Mouse (Mus musculus): ENCODE data around the gene Fmn2. TPM values are rescaled to one million over a fixed set of nuclear protein-coding genes. Genes with fewer than 3 reads are reported as not detected.

Gene Fmn2
- total RNA-seq, 2 experiments from 2014 or later, result 0.14 to 0.19 TPM

DNA sequence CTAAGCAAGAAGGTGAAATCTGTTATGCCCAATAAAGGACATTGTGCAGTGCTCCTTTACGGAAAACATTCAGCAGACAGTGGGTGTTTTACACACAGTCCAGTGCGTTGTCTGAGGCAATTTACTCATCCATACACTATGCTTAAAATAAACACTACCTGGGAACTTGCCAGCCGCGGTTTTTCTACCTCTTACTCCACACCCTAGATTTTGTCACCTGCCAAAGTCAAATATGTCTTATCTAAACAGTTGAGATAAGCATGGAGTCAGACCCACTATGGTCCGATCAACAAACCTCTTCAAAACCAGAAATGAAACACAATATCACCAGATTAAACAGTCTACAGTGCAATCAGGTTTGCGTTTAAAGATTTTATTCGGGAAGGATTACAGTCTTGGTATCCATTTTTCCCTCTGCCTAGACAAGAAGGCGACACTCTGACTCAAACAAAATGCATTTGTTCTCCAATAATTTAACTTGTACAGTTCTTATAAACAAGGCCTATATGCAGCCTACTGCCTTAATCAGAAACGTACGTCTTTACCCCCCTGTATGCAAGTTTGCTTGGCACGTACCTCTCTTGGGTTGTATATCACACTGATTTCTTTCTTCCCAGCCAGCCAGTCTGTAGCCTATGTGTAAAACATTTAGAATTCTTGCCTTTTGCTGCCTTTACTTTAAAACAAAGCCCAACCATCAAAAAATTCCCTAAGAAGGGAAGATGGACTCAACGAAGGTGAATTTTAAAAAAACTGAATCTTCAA, 158.0 kb downstream of the Fmn2 start:
- no peak for DNase-seq (ENCODE audit: low spot score)

- DNase-seq (ENCODE audit: low spot score), result no peak
Measured at GRCm38 (mm10) chr1:174665116-174665515, 163.5 kb downstream of the Fmn2 start.

GRCm38 (mm10) chr1:174669132-174669531, 167.5 kb downstream of the Fmn2 start:
- no peak for DNase-seq (ENCODE audit: low spot score)

DNA sequence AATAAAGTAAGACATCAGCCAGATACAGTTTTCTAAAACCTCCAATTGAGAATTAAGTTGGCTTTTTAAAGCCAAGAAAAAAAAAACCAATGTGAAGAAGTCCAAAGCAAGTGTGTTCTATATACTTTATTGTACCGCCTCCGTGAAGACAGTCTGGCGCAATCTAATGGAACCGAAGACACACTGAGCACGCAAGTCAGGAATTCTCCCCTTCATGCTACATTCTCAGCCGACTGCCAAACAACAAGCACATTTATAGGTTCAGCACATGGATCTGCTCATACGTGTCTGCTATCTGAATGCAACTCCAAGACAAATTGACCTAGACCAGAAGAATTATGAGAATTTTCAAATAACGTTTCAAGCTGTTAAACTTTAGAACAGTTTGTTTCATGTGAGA, 169.2 kb downstream of the Fmn2 start:
- DNase-seq (ENCODE audit: low spot score), result no peak

- DNase-seq (ENCODE audit: low spot score), result no peak
Measured at GRCm38 (mm10) chr1:174674586-174674985, 173.0 kb downstream of the Fmn2 start.

DNA sequence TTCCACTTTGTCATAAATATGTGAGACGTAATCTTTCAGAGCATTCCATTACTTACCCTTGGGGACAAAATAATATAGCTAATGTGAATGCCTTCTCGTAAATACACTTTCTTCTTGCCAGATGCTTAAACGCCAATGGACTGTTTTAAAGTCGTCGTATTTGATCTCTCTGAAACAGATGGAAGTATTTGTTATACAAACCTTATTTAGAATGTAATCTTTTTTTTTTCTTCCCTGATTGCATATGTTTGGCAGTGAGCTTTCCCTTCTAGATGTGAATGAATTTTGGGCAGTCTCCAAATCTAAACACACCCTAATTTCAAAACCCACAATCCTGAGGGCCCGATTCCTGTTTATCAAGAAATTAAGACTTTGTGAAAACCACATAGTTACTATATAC, 173.7 kb downstream of the Fmn2 start:
- no peak for DNase-seq (ENCODE audit: low spot score)

DNA sequence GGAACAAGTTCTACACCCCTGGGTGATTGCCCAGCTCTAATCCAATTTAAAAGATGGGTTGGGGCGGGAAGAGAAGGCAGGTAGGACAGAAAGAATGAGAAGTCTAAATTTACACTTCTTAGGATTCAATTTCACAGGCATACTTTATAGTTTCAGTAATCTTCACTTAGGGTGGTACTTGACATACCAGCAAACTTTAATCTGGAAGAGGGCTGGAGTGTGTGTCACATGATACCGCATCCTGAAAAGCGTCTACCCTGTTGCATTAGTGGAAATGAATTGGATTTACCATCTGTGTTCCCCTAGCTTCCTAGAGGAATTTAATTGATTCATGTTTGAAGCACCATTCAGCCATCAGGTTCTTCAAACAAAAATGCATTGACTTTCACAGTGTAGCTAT, 174.6 kb downstream of the Fmn2 start:
- DNase-seq (ENCODE audit: low spot score), result no peak

DNA sequence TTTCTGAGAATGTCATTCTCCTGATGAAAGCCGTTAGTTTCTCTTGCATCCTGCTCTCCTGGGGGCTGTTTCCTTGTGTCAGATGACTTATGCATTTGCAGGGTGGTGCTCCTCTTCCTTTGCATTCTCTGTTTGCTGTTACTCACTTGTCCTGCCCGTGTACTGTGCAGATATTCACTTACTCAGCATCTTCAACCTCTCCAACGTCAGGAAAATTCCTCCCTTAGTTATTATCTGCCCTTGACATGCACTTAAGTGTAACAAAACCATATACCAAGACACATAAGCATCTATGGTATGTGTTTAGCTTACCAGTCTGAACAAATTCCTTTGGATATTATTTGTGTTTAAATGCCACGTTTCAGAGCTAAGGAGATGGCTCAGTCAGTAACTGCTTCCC, 175.6 kb downstream of the Fmn2 start:
- no peak for DNase-seq (ENCODE audit: low spot score)

DNA sequence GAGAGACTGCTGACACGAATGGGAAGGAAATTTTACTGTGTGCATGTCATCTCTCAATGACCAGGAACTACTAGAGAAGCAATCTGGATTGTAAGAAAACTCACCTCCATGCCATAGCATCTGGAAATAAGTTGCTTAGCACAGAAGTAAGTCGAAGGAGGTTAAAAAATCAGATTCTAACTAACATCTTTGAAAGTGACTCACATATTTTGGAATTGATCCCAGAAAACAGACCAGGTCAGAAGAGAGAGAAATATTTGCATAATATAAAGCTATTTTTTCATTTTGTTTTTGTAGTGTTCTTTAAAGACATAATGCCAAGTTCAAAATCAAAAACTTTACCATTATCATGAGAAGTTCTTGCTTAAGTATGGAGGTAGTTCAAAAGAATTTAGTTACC, 187.7 kb downstream of the Fmn2 start:
- DNase-seq (ENCODE audit: low spot score), result no peak

GRCm38 (mm10) chr1:174700871-174701270, 199.2 kb downstream of the Fmn2 start:
- DNase-seq (ENCODE audit: low spot score), result no peak

- no peak for DNase-seq (ENCODE audit: low spot score)
Measured at GRCm38 (mm10) chr1:174701835-174702234, 200.2 kb downstream of the Fmn2 start.

- no peak for DNase-seq (ENCODE audit: low spot score)
Measured at GRCm38 (mm10) chr1:174703909-174704308, 202.3 kb downstream of the Fmn2 start.

DNA sequence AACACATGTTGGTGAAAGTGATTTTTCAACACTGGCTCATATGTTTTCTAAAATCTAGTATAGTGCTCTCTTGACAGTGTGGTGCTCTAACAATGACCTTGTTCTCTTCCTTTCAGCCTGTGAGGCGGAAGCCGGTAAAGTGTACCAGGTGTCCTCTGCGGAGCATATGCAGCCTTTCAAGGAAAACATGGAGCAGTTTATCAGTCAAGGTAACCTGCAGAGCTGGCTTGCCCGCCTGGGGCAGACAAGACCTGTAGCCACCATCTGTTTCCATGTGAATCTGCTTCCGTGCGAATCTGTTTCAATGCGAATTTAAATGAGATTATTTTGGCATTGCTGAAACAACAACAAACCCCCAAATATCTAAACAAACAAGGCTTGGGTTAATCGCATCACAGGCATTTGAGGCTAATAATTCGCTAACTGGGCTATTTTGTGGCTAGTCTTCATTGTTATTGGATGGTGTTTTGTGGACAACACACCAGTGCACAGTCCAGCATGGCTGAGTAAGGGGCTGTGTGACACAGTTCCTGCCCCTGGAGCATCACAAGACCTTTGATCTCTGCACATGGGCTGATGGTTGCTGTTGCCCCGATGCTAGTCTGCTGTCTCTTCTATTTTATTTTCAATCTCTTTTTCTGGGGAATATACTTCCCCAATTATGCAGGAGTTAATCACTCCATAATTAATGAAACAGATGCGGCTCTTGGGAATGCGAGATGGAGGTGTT, 218.3 kb downstream of the Fmn2 start:
- no peak for DNase-seq (ENCODE audit: low spot score)

- DNase-seq (ENCODE audit: low spot score), result no peak
Measured at GRCm38 (mm10) chr1:174728771-174729170, 227.1 kb downstream of the Fmn2 start.

DNA sequence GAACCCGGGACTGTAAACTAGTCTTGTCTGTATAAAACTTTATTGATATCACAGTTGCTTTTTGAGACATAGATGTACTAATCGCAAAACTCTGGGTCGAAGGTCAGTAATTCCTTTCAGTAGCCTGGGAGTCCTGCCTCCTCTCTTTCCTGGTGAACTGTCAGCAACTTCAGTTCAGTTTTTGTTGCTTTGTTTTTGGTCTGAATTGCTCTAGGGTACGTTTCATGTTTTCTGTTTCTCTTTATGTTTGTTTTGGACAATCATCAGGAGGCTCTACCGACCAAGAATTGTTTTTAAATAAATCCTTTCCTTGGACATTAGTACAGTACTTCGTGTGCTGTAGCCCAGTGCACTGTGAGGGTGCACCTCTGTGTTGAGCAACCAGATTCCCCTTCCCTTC, 231.1 kb downstream of the Fmn2 start:
- no peak for DNase-seq (ENCODE audit: low spot score)

DNA sequence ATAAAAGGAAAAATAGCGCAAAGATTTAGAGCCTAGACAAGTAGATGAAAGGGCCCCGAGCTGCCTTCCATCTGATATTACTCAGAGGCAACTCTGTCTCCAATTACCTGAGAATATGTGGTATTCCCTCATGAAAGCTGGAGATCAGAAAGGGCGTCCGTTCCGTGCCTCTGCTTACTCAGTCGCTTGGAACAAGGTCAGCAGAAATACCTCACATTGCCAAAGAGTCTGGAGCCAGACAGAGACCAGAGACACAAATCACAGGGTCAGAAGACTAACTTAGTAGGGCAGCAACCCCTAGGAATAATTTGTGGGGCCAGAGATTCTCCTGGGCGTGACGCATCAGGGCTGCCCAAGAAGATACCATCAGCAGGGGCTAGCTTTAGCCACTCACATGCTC, 237.3 kb downstream of the Fmn2 start:
- no peak for DNase-seq (ENCODE audit: low spot score)

GRCm38 (mm10) chr1:174742667-174743066, 241.0 kb downstream of the Fmn2 start:
- no peak for DNase-seq (ENCODE audit: low spot score)

DNA sequence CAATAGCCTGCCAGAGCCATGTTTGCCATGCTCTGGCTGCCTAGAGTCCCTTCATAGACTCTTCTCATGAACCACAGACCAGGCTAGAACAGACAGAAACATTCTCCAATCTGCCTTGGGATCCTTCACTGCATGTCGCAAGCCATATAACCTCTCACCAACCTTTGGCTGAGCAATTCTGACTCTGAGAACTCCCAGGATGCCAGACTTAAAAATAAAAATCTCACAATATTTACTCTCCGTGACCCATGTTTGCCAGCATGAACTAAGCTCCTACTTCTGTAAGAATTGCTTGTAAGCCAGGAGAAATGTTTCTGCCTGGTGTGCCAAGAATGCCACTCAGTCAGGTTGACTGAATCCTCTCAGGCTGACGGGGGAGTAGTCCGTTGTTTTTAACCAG, 246.9 kb downstream of the Fmn2 start:
- DNase-seq (ENCODE audit: low spot score), result no peak

- DNase-seq (ENCODE audit: low spot score), result no peak
Measured at GRCm38 (mm10) chr1:174750893-174751461, 249.4 kb downstream of the Fmn2 start.

DNA sequence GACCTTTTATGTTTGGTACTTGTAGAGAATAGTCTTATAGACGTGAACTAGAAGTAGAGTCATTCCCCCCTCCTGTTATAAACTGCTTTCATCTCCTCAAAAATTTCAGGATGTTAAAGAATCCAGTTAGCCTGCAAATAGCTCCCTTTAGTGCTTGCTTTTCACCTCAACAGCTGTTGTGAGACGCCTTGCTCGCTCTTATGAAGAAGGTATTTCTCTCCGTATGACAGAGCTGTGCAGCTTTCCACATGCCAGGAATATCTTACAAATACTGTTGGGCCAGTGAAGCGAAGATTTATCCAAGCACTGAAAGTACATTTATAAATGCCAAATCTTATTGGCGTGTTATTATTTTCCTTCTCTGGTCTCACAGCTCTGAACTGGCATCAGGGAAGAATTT, 257.7 kb downstream of the Fmn2 start:
- DNase-seq (ENCODE audit: low spot score), result no peak

DNA sequence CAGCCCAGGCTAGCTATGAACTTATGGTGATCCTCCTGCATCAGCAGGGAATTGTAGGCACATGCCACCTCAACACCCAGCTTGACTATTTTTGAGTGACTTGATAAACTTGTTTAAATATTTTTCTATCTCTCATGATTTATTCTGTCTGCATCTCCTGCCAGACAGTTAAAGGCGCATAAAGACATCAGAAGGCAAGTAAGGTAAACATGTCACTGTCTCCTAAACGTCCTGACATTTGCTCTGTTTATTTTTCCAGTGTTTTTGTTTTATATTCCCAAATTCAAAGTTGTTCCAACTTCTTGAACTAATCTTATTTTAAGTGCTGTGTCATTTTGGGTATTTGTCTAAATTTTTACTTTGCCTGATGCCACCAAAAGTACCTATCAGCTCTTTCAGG, 264.1 kb downstream of the Fmn2 start:
- no peak for DNase-seq (ENCODE audit: low spot score)

- DNase-seq (ENCODE audit: low spot score), result no peak
Measured at GRCm38 (mm10) chr1:174766852-174767251, 265.2 kb downstream of the Fmn2 start.

DNA sequence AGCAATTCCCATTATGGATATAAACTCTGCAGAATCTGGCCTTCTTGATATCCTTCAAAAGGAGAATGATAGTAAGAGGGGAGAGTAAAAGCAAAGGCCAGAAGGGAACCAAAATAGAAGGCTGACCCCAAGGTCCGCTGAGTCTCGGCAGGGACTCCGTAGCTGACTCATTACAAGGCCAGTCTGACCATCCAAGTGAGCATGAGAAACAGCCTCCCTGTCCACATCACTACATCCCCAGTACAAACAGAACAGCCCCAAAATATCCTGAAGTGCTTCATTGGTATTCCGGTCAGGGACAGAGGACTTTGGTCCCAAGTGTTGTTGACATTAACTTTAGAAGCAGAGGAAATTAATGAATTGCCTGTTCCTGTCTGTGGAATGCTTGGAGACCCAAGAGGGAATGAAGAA, 270.3 kb downstream of the Fmn2 start:
- DNase-seq (ENCODE audit: low spot score), result no peak
